Mouse (Mus musculus) heart, postnatal 0 days (tissue): ENCODE measurements at regions not wholly inside any gene's neighbourhood (a gene's known extent, or its start where the extent isn't known, plus 50 kb on each side); places are given as distances from the start of the nearest gene placed in this dataset.

Experiments used
- CTCF ChIP-seq: IDR thresholded peaks from 2 replicates; pipeline ENCODE4 v1.5.1; 2016; ENCODE audit warnings: antibody characterized with exemption, control low read depth, low read depth
- EP300 ChIP-seq: IDR thresholded peaks from 2 replicates; pipeline ENCODE4 v1.6.1; 2016; ENCODE audit warnings: antibody characterized with exemption, low read depth

- no peak for TF ChIP-seq EP300
- no peak for TF ChIP-seq CTCF
These were observed 477.7 kb upstream of the Tenm3 start for GRCm38 (mm10) chr8:49321404-49321803.
